Mouse (Mus musculus) embryonic fibroblast, embryonic 13.5 days (primary cell): ENCODE data around the gene Nubp1.

Source experiments
- CTCF ChIP-seq: IDR thresholded peaks from 2 replicates; pipeline ENCODE4 v1.5.1; 2011; ENCODE audit warnings: mild to moderate bottlenecking, control low read depth, low read length, moderate library complexity, borderline replicate concordance; ENCODE audit not compliant: insufficient read depth
- POLR2A ChIP-seq: IDR thresholded peaks from 2 replicates; pipeline ENCODE4 v1.6.1; 2011; ENCODE audit warnings: low read depth, mild to moderate bottlenecking, control low read depth, low read length, moderate library complexity

DNA sequence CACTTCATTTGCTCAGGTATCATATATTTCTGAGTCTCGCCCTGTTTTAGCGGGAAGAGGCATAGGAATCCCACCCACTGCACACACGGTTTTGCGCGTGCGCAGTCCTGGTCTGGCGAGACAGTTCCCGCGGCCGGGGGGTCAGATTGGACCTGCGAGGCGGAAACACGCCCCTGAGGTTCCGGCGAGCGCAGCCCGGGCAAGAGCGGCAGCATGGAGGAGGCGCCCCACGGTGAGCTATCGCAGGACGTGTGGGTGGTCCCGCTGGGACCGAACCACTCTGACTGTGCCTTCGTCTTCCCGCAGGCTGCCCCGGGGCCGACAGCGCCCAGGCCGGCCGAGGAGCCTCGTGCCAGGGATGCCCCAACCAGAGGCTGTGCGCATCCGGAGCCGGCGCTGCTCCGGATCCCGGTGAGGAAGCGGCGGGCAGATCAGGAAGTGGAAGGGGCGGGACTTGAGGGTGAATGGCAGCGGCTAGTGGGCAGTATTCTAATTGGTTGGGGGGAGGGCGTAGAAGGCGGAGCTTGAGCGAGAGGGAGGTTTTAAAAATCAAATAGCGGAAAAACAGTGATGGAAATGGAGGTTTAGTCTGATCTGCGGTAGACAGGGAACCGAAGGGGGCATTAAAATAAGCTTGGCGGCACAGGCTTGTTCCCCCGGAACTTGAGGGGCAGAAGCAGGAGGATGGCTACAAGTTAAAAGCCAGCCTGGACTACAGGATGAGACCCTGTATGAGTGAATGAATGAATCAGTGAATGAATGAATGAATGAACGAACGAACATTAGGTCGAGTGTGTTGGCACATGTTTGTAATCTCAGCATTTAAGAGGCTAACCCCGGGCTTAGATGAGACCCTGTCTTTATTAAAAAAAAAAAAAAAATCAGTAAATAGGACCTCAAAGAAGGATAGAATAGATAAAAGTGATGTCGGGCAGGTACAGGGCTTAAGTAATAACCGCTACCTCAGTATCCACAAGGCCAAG lies at the start of gene Nubp1:
- TF ChIP-seq CTCF (no peak), POLR2A (no peak; the same call in none of the 2 replicates)
